Mouse (Mus musculus) MEL (cell line): ENCODE results near the gene Rnf114. TPM values are rescaled to one million over a fixed set of nuclear protein-coding genes. Genes with fewer than 3 reads are reported as not detected.

Experiments
- DNase-seq: peaks from one replicate; pipeline ENCODE4 v3.0.0; 2011; ENCODE audit warnings: low read depth, low spot score
- H3K27ac ChIP-seq: 2 replicates; pipeline ENCODE4 v1.5.1; 2012; ENCODE audit warnings: low read depth, mild to moderate bottlenecking, control low read depth, low read length, moderate library complexity; ENCODE audit not compliant: control insufficient read depth
- H3K27me3 ChIP-seq, 2 experiments: fragments of 150-350 bp in 1 of 2; sonication (generic) in 1 of 2; 2 replicates each; pipeline ENCODE4 v1.6.1; 2012; ENCODE audit warnings: low read length in 2 of 2, mild to moderate bottlenecking in 2 of 2, improper control_type of control experiment in 1 of 2, moderate library complexity in 1 of 2; ENCODE audit not compliant: insufficient read depth in 2 of 2, control insufficient read depth in 1 of 2
- H3K36me3 ChIP-seq, 2 experiments: 2 replicates each; pipeline ENCODE4 v1.6.1; 2012 to 2014; ENCODE audit warnings: low read length in 2 of 2, improper control_type of control experiment in 1 of 2, inconsistent platforms in 1 of 2, mild to moderate bottlenecking in 1 of 2; ENCODE audit not compliant: insufficient read depth in 2 of 2, control insufficient read depth in 1 of 2
- H3K4me1 ChIP-seq, 2 experiments: fragments of 150-350 bp in 1 of 2; sonication (generic) in 1 of 2; 2 replicates each; pipeline ENCODE4 v1.6.1; 2012; ENCODE audit warnings: low read length in 2 of 2, improper control_type of control experiment in 1 of 2, mild to moderate bottlenecking in 1 of 2; ENCODE audit not compliant: insufficient read depth in 2 of 2, control insufficient read depth in 1 of 2
- H3K4me3 ChIP-seq, 2 experiments: fragments of 150-350 bp in 1 of 2; sonication (generic) in 1 of 2; 2 replicates each; pipeline ENCODE4 v1.5.1; 2012; ENCODE audit warnings: low read depth in 2 of 2, low read length in 2 of 2, mild to moderate bottlenecking in 2 of 2, moderate library complexity in 2 of 2, control low read depth in 1 of 2, improper control_type of control experiment in 1 of 2; ENCODE audit not compliant: control insufficient read depth in 1 of 2, insufficient read depth in 1 of 2
- H3K79me2 ChIP-seq: 2 replicates; pipeline ENCODE4 v1.6.1; 2012; ENCODE audit warnings: mild to moderate bottlenecking, low read length, moderate library complexity; ENCODE audit not compliant: control insufficient read depth, poor library complexity, insufficient read depth
- H3K9ac ChIP-seq: 2 replicates; pipeline ENCODE4 v1.6.1; 2012; ENCODE audit warnings: low read depth, mild to moderate bottlenecking, control low read depth, low read length, moderate library complexity; ENCODE audit not compliant: control insufficient read depth, poor library complexity, severe bottlenecking
- H3K9me3 ChIP-seq: fragments of 150-350 bp; sonication (generic); replicated peaks from 2 replicates; pipeline ENCODE4 v1.6.1; 2012; ENCODE audit warnings: mild to moderate bottlenecking, low read length, improper control_type of control experiment, moderate library complexity; ENCODE audit not compliant: insufficient read depth
- CHD1 ChIP-seq: IDR thresholded peaks from 2 replicates; pipeline ENCODE4 v1.6.1; 2012; ENCODE audit warnings: low read depth, mild to moderate bottlenecking, inconsistent platforms, low read length, improper control_type of control experiment
- CHD2 ChIP-seq: IDR thresholded peaks from 2 replicates; pipeline ENCODE4 v1.6.1; 2011; ENCODE audit warnings: low read length, improper control_type of control experiment
- CTCF ChIP-seq, 3 experiments: IDR thresholded peaks in 2 of 3; conservative IDR thresholded peaks in 1 of 3; 2 replicates each; pipeline ENCODE4 v1.5.1; 2011 to 2012; ENCODE audit warnings: low read length in 3 of 3, low read depth in 2 of 3, mild to moderate bottlenecking in 2 of 3, improper control_type of control experiment in 1 of 3, inconsistent platforms in 1 of 3, mixed read lengths in 1 of 3, moderate library complexity in 1 of 3; ENCODE audit not compliant: control insufficient read depth in 1 of 3, insufficient read depth in 1 of 3, poor library complexity in 1 of 3, severe bottlenecking in 1 of 3
- ELF1 ChIP-seq: IDR thresholded peaks from 2 replicates; pipeline ENCODE4 v1.6.1; 2014; ENCODE audit warnings: low read depth, mild to moderate bottlenecking, inconsistent platforms, low read length, improper control_type of control experiment, moderate library complexity
- EP300 ChIP-seq, 2 experiments: IDR thresholded peaks; 2 replicates each; pipeline ENCODE4 v1.6.1; 2011; ENCODE audit warnings: improper control_type of control experiment in 2 of 2, low read length in 2 of 2, low read depth in 1 of 2, mild to moderate bottlenecking in 1 of 2
- ETS1 ChIP-seq: IDR thresholded peaks from 2 replicates; pipeline ENCODE4 v1.6.1; 2012; ENCODE audit warnings: low read depth, mild to moderate bottlenecking, inconsistent platforms, low read length, improper control_type of control experiment, moderate library complexity
- GABPA ChIP-seq: IDR thresholded peaks from 2 replicates; pipeline ENCODE4 v1.6.1; 2012; ENCODE audit warnings: low read depth, mild to moderate bottlenecking, inconsistent platforms, low read length, improper control_type of control experiment, moderate library complexity
- GATA1 ChIP-seq: IDR thresholded peaks from 2 replicates; pipeline ENCODE4 v1.6.1; 2011; ENCODE audit warnings: low read depth, low read length, improper control_type of control experiment
- JUND ChIP-seq: IDR thresholded peaks from 2 replicates; pipeline ENCODE4 v1.6.1; 2011; ENCODE audit warnings: low read depth, mild to moderate bottlenecking, improper control_type of control experiment, low read length
- MEF2A ChIP-seq: IDR thresholded peaks from 2 replicates; pipeline ENCODE4 v1.6.1; 2014; ENCODE audit warnings: low read depth, mild to moderate bottlenecking, inconsistent platforms, low read length, improper control_type of control experiment; ENCODE audit not compliant: poor library complexity, insufficient replicate concordance, severe bottlenecking; ENCODE audit errors: extremely low read depth
- NELFE ChIP-seq: IDR thresholded peaks from 2 replicates; pipeline ENCODE4 v1.6.1; 2011; ENCODE audit warnings: low read depth, low read length, improper control_type of control experiment
- NRF1 ChIP-seq: IDR thresholded peaks from 2 replicates; pipeline ENCODE4 v1.6.1; 2014; ENCODE audit warnings: low read depth, mild to moderate bottlenecking, inconsistent platforms, low read length, improper control_type of control experiment, moderate library complexity; ENCODE audit not compliant: poor library complexity, insufficient read depth, severe bottlenecking
- SMC3 ChIP-seq: IDR thresholded peaks from 2 replicates; pipeline ENCODE4 v1.6.1; 2011; ENCODE audit warnings: low read depth, low read length, improper control_type of control experiment
- TAL1 ChIP-seq: IDR thresholded peaks from 2 replicates; pipeline ENCODE4 v1.6.1; 2012; ENCODE audit warnings: mild to moderate bottlenecking, inconsistent platforms, low read length, moderate library complexity, mixed read lengths
- TBP ChIP-seq: IDR thresholded peaks from 2 replicates; pipeline ENCODE4 v1.8.0; 2011; ENCODE audit warnings: low read depth, low read length, improper control_type of control experiment
- USF2 ChIP-seq, 2 experiments: IDR thresholded peaks; 2 replicates each; pipeline ENCODE4 v1.6.1; 2011 to 2012; ENCODE audit warnings: improper control_type of control experiment in 2 of 2, low read length in 2 of 2, borderline replicate concordance in 1 of 2, inconsistent platforms in 1 of 2, low read depth in 1 of 2, mild to moderate bottlenecking in 1 of 2; ENCODE audit not compliant: insufficient read depth in 1 of 2
- ZC3H11A ChIP-seq: IDR thresholded peaks from 2 replicates; pipeline ENCODE4 v1.6.1; 2012; ENCODE audit warnings: low read depth, mild to moderate bottlenecking, inconsistent platforms, low read length, improper control_type of control experiment
- ZMIZ1 ChIP-seq: IDR thresholded peaks from 2 replicates; pipeline ENCODE4 v1.6.1; 2012; ENCODE audit warnings: low read depth, mild to moderate bottlenecking, inconsistent platforms, low read length, improper control_type of control experiment, moderate library complexity
- polyA plus RNA-seq, 2 experiments: library from polyadenylated mRNA; stranded (reverse) in 1 of 2; unstranded in 1 of 2; fragments of >175 nt in 1 of 2; fragments of >200 nt in 1 of 2; gene quantifications; 2 replicates each; pipeline versions ENCODE4 v1.2.1 to v1.2.4; 2012; ENCODE audit warnings: low replicate concordance in 2 of 2, low read depth in 1 of 2; ENCODE audit not compliant: insufficient read length in 2 of 2, insufficient read depth in 1 of 2, missing spikeins in 1 of 2
- total RNA-seq: library from RNA; depleted of rRNA; stranded (reverse); fragments of 300-350 nt; gene quantifications from 2 replicates; pipeline ENCODE4 v1.2.3, GENCODE M21; 2012

Gene Rnf114
- total and polyA plus RNA-seq, 3 experiments, result 44.0 to 49.2 TPM; not detected in 1

GRCm38 (mm10) chr2:167539536-167540476 lies 47.4 kb downstream of the Rnf114 start:
- Histone ChIP-seq H3K27me3 (no peaks in the 10 kb centered on the region), H3K9ac (no peak overlapping the region), H3K36me3 (peaks cover 0 to 15% of the 10 kb centered on the region in 2 experiments; a peak in 2 of 4 replicates), H3K4me1 (peaks cover 14 to 15% of the 10 kb centered on the region in 2 experiments), H3K9me3 (no peaks in the 10 kb centered on the region), H3K27ac (no peak overlapping the region), H3K79me2 (no peaks in the 10 kb centered on the region; the same call in 1 of the 2 replicates)
- no peak for DNase-seq
- TF ChIP-seq USF2 (IDR thresholded peaks at IDR 0.05; ENCODE audit: borderline replicate concordance in 1 of 2, insufficient read depth in 1 of 2, low read depth in 1 of 2, low read length in 2 of 2) (no peak), CTCF (IDR thresholded peaks at IDR 0.05 in 2 of 3, conservative IDR thresholded peaks at IDR 0.05 in 1 of 3; ENCODE audit: control insufficient read depth in 1 of 3, insufficient read depth in 1 of 3, low read depth in 2 of 3, low read length in 3 of 3, poor library complexity in 1 of 3, severe bottlenecking in 1 of 3) (no peak), ETS1 (no peak), ELF1 (no peak), NRF1 (no peak), NELFE (no peak), GABPA (no peak), SMC3 (no peak), EP300 (IDR thresholded peaks at IDR 0.05; ENCODE audit: low read depth in 1 of 2, low read length in 2 of 2) (no peak), CHD2 (no peak), TAL1 (no peak), MEF2A (no peak), ZC3H11A (no peak), ZMIZ1 (no peak), JUND (no peak), CHD1 (no peak), TBP (no peak), GATA1 (no peak)
- TF ChIP-seq, all 39 proteins: peak for 0
- no peak overlapping the region for H3K4me3 ChIP-seq
